Mouse (Mus musculus) liver, postnatal 0 days (tissue): ENCODE results near the gene Gm37240. TPM values are rescaled to one million over a fixed set of nuclear protein-coding genes. Genes with fewer than 3 reads are reported as not detected.

Experiments used
- ATAC-seq: fragments of 200-750 bp; cut with Nextera tagmentation; 2 replicates; pipeline ENCODE4 v1.8.0; 2017; ENCODE audit warnings: mild to moderate bottlenecking, moderate library complexity
- DNase-seq: peaks from one replicate; pipeline ENCODE4 v3.0.0-alpha.2; 2016
- H3K27ac ChIP-seq: fragments of 300-500 bp; sonication (generic); 2 replicates; pipeline ENCODE4 v1.5.1; 2014; ENCODE audit warnings: antibody characterized with exemption, moderate library complexity, mild to moderate bottlenecking, low read depth
- H3K27me3 ChIP-seq: fragments of 300-500 bp; sonication (generic); 2 replicates; pipeline ENCODE4 v1.6.1; 2014; ENCODE audit warnings: low read length, control low read depth, mixed read lengths; ENCODE audit not compliant: insufficient read depth
- H3K36me3 ChIP-seq: fragments of 300-500 bp; sonication (generic); replicated peaks from 2 replicates; pipeline ENCODE4 v1.6.1; 2014; ENCODE audit warnings: mild to moderate bottlenecking, control low read depth, low read length, moderate library complexity, mixed read lengths; ENCODE audit not compliant: insufficient read depth
- H3K4me1 ChIP-seq: fragments of 300-500 bp; sonication (generic); 2 replicates; pipeline ENCODE4 v1.6.1; 2014; ENCODE audit warnings: antibody characterized with exemption, mild to moderate bottlenecking, control low read depth; ENCODE audit not compliant: insufficient read depth
- H3K4me2 ChIP-seq: fragments of 300-500 bp; sonication (generic); 2 replicates; pipeline ENCODE4 v1.6.1; 2014; ENCODE audit warnings: low read depth, mild to moderate bottlenecking, low read length, moderate library complexity, mixed read lengths
- H3K4me3 ChIP-seq: fragments of 300-500 bp; sonication (generic); 2 replicates; pipeline ENCODE4 v1.5.1; 2014; ENCODE audit warnings: low read depth, low read length
- H3K9ac ChIP-seq: fragments of 300-500 bp; sonication (generic); replicated peaks from 2 replicates; pipeline ENCODE4 v1.6.1; 2014; ENCODE audit warnings: mild to moderate bottlenecking, moderate library complexity
- H3K9me3 ChIP-seq: fragments of 300-500 bp; sonication (generic); 2 replicates; pipeline ENCODE4 v1.6.1; 2016; ENCODE audit warnings: mild to moderate bottlenecking, control low read depth, low read length, mixed read lengths
- CTCF ChIP-seq: sonication (generic); IDR thresholded peaks from 2 replicates; pipeline ENCODE4 v1.5.1; 2016; ENCODE audit warnings: antibody characterized with exemption, low read depth
- EP300 ChIP-seq: IDR thresholded peaks from 2 replicates; pipeline ENCODE4 v1.6.1; 2016; ENCODE audit warnings: antibody characterized with exemption, low read depth, mild to moderate bottlenecking
- WGBS: fragments of 180-500 bp; shearing (Covaris S2); extraction: QIAGEN DNeasy Blood & Tissue Kit; methylation state at CpG from one replicate; pipeline ENCODE4 v1.1.7; 2014; ENCODE audit not compliant: insufficient replicate concordance; 5-methylcytosine and 5-hydroxymethylcytosine counted together
- polyA plus RNA-seq: library from polyadenylated mRNA; unstranded; fragments of >200 nt; fragmentation: Nextera tagmentation; extraction: Ambion mirVana; gene quantifications from 2 replicates; pipeline ENCODE4 v1.2.1, GENCODE M21; 2015

Gene Gm37240
- polyA plus RNA-seq, 1 experiment from 2014 or later: 0.72 TPM

- Histone ChIP-seq H3K4me3 (no peak overlapping the region), H3K4me2 (no peak overlapping the region), H3K4me1 (no peaks in the 10 kb centered on the region), H3K27me3 (no peaks in the 10 kb centered on the region), H3K27ac (no peak overlapping the region), H3K36me3 (no peaks in the 10 kb centered on the region), H3K9me3 (no peaks in the 10 kb centered on the region), H3K9ac (no peak overlapping the region)
- 73% methylated on average over 2 of the region's 2 CpGs for WGBS
- DNase-seq (no peak), ATAC-seq (no peak)
- no peak for TF ChIP-seq CTCF
- TF ChIP-seq EP300: no peak
Measured at GRCm38 (mm10) chr3:85376541-85376940, 510.8 kb downstream of the Gm37240 start.

DNA sequence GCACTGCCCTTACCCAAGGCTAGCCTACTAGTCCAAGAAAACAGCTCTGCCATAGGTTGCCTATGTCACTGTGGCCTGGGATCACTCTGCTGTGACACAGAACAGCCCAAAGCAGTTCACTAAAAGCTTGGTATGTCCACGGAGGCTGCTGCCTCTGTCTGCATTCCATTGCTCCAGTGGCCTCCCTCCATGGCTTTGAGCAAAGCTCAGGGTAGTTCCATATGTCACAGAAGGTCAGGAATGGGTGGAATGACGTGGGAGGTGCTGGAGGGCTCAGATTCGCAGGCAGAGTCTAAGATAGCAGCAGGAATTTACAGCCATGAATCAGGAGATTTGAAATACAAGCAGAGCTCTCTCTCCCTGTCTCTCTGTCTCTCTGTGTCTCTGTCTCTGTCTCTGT, 514.3 kb downstream of the Gm37240 start:
- ATAC-seq (no peak), DNase-seq (no peak)
- Histone ChIP-seq H3K27me3 (no peaks in the 10 kb centered on the region), H3K4me3 (no peak overlapping the region), H3K4me2 (no peak overlapping the region), H3K9me3 (no peaks in the 10 kb centered on the region), H3K36me3 (no peaks in the 10 kb centered on the region), H3K27ac (no peak overlapping the region), H3K4me1 (no peaks in the 10 kb centered on the region), H3K9ac (no peak overlapping the region)
- no peak for TF ChIP-seq CTCF
- TF ChIP-seq EP300: no peak
- 38% methylated on average over 3 of the region's 3 CpGs for whole genome bisulfite sequencing

DNA sequence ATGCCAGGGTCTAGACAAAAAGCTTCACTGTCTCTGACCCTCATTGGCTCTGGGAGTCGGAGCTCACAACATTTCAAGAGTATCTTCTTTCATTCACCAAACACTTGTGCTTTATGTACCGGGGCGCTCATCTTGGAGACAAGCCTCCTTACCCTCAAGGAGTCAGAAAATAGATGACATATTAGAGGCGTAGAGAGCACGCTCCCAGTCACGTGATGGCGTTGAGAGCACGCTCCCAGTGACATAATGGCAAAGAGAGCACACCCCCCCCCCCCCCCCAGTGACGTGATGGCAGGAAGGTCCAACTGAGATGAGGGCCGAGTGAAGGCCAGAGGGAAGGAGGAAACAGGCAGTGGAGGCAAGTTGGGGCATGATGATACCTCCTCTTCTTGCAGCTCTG, 517.5 kb downstream of the Gm37240 start:
- WGBS: 86% methylated on average over 9 of the region's 10 CpGs

DNA sequence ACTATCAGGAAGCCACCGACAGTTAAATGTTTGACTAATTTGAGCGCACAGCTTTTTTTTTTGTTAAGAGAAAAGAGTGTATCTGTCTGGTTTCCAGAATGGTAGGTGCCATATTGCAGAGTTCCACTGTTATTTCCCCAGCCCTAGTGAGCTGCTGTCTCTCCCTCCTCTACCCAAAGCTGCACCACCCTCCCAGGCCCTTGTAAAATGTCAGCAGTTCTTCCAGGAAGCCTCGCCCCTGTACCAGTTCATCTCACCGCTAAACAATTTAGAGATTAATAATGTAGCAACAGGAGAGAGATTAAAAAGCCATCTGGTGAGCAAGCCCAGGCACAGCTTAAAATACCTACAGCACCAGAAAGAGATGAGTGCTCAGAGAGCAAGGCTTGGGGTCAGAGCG, 518.2 kb downstream of the Gm37240 start:
- no peak for DNase-seq
- no peak overlapping the region for H3K4me3 ChIP-seq
- H3K27me3 ChIP-seq: no peaks in the 10 kb centered on the region
- H3K9ac ChIP-seq: no peak overlapping the region
- no peaks in the 10 kb centered on the region for H3K9me3 ChIP-seq
- TF ChIP-seq EP300: no peak
- no peak for TF ChIP-seq CTCF
- no peak for ATAC-seq
- no peaks in the 10 kb centered on the region for H3K36me3 ChIP-seq
- no peak overlapping the region for H3K4me2 ChIP-seq
- H3K27ac ChIP-seq: no peak overlapping the region
- WGBS: 75% methylated on average over 5 of the region's 5 CpGs
- H3K4me1 ChIP-seq: no peaks in the 10 kb centered on the region

More for the DNA sequence above, 517.5 kb downstream of the Gm37240 start:
- Histone ChIP-seq H3K27me3 (no peaks in the 10 kb centered on the region), H3K4me1 (no peaks in the 10 kb centered on the region), H3K9ac (no peak overlapping the region), H3K9me3 (no peaks in the 10 kb centered on the region), H3K36me3 (no peaks in the 10 kb centered on the region), H3K27ac (no peak overlapping the region), H3K4me2 (no peak overlapping the region), H3K4me3 (no peak overlapping the region)
- TF ChIP-seq CTCF: no peak
- no peak for TF ChIP-seq EP300
- ATAC-seq (no peak), DNase-seq (no peak)

DNA sequence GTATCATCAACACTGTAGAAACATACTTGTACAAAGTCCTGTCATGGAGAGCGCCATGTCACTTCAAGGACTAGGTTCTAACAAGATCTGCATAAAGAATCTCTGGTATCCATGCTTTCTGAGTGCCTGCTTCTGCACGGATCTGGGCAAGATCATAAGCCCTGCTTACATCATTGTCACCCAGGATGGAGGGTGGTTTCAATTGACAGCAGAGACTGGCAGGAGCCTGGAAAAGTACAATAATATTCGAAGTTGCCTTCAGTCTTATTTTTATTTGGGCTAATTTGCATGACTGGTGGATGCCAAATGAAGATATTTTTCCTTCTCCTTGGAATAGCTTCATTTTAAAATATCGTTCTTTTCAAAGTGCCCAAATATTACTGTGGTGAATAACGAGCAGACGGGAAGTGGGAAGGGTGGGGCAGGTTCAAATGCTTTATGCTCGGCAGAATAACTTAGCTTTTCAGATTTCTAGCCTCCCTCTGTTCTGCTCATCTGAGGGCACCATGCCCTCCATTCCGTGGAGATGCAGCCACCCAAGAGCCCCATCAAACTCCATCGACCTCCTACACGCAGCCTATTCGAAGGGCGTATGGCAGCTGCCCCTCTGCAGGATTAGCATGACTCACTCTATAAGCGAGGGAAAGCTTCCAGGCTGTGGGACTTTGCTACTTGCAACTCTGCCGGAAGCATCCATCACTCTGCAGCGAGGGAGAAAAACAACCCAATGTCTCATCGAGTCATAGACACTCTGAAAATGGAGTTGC, 518.8 kb downstream of the Gm37240 start:
- no peak for DNase-seq

GRCm38 (mm10) chr3:85364591-85365343, 522.6 kb downstream of the Gm37240 start:
- Histone ChIP-seq H3K4me3 (no peak overlapping the region), H3K36me3 (no peaks in the 10 kb centered on the region), H3K9me3 (no peaks in the 10 kb centered on the region), H3K4me2 (no peak overlapping the region), H3K9ac (no peak overlapping the region), H3K27me3 (no peaks in the 10 kb centered on the region), H3K4me1 (no peaks in the 10 kb centered on the region), H3K27ac (no peak overlapping the region)
- ATAC-seq (no peak), DNase-seq (no peak)
- 72% methylated on average over 5 of the region's 5 CpGs for WGBS
- TF ChIP-seq CTCF (no peak), EP300 (no peak)

More for the DNA sequence above, 518.8 kb downstream of the Gm37240 start:
- no peak overlapping the region for H3K4me2 ChIP-seq
- H3K4me3 ChIP-seq: no peak overlapping the region
- H3K9ac ChIP-seq: no peak overlapping the region
- no peaks in the 10 kb centered on the region for H3K9me3 ChIP-seq
- no peak overlapping the region for H3K27ac ChIP-seq
- no peaks in the 10 kb centered on the region for H3K4me1 ChIP-seq
- H3K27me3 ChIP-seq: no peaks in the 10 kb centered on the region
- no peak for ATAC-seq
- 69% methylated on average over 16 of the region's 16 CpGs for WGBS
- TF ChIP-seq EP300 (no peak), CTCF (no peak)
- H3K36me3 ChIP-seq: no peaks in the 10 kb centered on the region
